Mouse (Mus musculus) brain, embryonic 18.5 days (tissue): Measurements from ENCODE around the gene Zc3h7b.
"Not testable (repeated sequence)": the region's sequence is repeated elsewhere in the genome, so short reads cannot be mapped to it uniquely, and the experiment has no call there.

Experiments used
- DNase-seq: peaks from one replicate; pipeline ENCODE4 v3.0.0-alpha.2; 2012; ENCODE audit warnings: low read depth, low spot score

Gene Zc3h7b

DNA sequence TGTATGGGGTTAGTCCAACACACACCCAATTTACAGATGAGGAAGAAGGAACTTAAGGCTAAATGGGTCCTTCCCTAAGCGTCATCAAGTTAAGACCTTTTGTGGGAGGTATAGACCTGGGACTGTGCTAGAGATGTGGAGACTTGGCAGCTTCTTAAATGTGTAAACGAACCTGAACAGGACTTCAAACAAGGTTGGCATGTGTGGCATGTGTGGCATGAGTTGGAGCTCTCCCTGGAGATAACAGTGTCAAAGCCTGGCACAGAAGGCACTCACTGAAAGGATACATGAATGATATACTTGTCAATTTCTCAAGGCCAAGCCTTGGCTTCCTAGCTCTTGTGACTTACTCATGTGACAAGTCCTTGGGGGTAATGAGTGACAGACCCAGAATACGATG, 5.6 kb upstream of the Zc3h7b start:
- no peak for DNase-seq

GRCm38 (mm10) chr15:81739924-81740323, 4.9 kb upstream of the Zc3h7b start:
- DNase-seq: no peak

DNA sequence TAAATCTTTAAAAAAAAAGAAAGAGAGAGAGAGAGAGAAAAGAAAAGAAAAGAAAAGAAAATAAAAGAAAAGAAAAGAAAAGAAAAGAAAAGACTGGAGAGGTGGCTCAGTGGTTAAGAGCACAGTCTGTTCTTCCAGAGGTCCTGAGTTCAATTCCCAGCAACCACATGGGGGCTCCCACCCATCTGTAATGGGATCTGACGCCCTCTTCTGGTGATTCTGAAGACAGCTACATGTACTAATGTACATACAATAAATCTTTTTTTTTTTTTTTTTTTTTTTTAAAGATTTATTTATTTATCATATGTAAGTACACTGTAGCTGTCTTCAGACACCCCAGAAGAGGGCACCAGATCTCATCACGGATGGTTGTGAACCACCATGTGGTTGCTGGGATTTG, 2.5 kb upstream of the Zc3h7b start:
- not testable (repeated sequence) for DNase-seq

DNA sequence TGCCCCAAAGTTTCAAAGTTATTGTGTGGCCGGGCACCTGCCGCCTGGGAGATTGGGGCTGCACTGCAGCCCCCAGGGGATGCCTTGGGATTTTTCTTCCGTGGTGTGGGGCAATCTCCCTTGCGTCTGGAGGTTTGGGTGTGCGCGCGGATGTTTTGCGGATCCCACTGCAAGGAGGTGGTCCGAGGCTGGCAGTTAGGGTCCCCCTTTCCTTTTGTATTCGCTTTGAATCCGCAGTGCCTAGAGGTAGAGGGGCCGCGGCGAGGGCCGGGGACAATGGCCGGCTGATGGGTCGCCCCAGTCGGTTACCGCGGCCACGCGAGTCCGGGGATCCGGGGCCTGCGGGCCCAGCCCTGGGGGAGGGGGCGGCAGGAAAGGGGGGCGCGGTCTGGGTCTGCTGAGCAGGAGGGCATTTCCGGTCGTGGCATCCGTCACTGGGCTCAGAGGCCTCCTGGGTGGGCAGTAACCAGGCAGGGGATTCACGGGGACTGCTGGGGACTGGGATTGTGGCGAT, 801 bp downstream of the Zc3h7b start:
- DNase-seq: no peak

- no peak for DNase-seq
Measured at GRCm38 (mm10) chr15:81749742-81750141, 4.9 kb downstream of the Zc3h7b start.

DNA sequence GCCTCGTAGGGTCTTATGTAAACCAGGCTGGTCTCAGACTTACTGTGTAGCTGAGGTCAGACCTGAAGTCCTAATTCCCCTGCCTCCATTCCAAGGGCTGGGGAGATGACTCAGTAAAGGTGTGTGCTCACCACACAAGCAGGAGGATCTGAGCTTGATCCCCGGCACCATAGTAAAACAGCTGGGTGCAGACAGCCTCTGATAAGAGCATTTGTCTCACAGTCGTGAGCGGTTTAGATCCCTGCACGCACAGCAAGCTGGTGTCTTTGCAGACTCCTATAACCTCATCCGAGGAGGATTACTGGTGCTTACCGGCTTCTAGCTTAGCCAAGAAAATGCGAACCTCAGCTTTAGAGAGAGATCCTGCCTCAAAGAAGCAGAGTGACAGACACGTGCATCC, 8.8 kb downstream of the Zc3h7b start:
- no peak for DNase-seq

DNA sequence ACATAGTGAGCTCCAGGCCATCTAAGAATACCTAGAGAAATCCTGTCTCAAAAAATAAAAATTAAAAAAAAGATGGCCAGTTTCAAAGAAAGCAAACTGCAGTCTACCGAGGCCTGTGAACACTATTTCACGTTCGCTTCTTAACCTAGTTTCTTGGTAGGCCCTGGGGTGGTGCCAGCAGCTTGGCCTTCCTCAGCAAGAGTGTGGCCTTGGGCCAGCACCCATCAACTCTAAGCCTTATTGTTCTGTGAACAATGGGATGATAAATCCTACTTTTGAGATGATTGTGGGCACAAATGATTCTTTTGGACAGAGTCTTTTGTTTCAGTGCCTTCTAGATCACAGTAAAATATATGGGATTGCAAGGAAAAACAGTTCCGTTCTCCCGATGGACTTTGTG, 13.8 kb downstream of the Zc3h7b start:
- DNase-seq: no peak

DNA sequence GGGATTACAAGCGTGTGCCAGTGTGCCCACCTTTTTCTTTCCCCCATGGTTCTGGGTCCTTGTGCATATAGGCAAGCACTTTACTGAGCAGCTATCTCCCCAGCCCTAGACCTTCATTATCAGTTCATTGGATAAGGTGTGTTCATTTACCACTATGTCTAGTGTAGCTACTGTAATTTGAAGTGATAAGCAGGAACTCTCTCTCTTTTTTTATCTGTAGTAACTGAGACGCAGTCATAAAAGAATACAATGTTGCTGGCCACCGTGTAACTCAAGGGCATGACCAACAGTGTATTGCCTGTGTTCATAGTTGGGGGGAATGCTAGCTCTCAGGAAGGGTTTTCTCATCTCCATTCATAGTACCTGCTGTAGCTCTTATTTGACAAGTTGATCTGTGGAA, 14.7 kb downstream of the Zc3h7b start:
- no peak for DNase-seq

GRCm38 (mm10) chr15:81760361-81761079, 15.7 kb downstream of the Zc3h7b start:
- no peak for DNase-seq

DNA sequence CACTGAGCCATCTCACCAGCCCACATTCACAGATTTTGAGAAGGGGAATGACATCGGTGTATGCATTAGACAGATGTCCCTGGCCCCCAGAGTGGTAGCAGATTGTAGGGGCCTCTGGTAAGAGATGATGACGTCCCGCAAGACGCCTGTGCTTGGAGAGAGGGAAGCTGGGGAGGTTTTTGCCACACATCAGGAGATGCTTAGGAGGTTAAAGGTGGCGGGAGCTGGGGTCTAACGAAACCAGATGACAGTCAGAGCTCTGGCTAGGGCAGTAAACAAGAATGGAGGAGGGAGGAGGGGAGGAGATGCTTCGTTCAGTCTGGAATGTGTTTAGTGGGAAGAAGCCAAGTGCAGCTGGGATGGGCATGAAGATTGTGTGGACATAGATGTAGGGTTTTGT, 16.5 kb downstream of the Zc3h7b start:
- no peak for DNase-seq

- DNase-seq: no peak
Measured at GRCm38 (mm10) chr15:81761959-81762358, 17.1 kb downstream of the Zc3h7b start.

GRCm38 (mm10) chr15:81764573-81764972, 19.7 kb downstream of the Zc3h7b start:
- DNase-seq: no peak

GRCm38 (mm10) chr15:81765651-81766050, 20.8 kb downstream of the Zc3h7b start:
- no peak for DNase-seq

- DNase-seq: no peak
Measured at GRCm38 (mm10) chr15:81766439-81766838, 21.6 kb downstream of the Zc3h7b start.

- DNase-seq: no peak
Measured at GRCm38 (mm10) chr15:81769037-81769436, 24.2 kb downstream of the Zc3h7b start.

DNA sequence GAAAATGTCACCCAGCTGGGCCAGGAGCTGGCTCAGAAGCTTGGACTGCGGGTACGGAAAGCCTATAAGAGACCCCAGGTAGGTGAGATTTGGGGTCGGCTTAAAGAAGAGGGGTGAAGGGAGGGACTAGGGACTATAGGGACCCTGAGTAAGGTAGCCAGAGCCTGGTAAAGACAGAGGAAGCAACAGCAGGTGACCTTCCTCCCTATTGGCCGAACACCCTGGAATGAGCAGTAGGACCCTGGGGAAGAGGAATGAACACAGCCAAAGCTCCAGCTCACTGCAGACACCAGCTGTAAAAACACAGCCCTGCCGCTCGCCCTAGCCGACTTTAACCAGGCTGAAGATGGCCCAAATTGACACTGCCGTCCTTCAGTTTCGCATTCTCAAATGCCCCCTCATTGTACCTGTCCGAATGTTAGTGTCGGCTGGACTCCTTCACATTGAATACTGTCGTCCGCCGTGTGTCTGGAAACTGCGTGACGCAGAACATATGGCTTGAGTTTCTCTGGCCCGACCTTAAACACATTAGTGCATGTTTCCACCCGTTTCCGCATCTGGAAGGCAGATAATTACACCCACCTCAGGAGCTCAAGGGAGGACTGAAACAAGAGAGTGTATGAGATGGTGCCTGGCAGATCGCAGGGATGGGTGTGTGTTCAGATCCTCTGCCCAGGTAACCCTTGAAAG, 27.7 kb downstream of the Zc3h7b start:
- no peak for DNase-seq

DNA sequence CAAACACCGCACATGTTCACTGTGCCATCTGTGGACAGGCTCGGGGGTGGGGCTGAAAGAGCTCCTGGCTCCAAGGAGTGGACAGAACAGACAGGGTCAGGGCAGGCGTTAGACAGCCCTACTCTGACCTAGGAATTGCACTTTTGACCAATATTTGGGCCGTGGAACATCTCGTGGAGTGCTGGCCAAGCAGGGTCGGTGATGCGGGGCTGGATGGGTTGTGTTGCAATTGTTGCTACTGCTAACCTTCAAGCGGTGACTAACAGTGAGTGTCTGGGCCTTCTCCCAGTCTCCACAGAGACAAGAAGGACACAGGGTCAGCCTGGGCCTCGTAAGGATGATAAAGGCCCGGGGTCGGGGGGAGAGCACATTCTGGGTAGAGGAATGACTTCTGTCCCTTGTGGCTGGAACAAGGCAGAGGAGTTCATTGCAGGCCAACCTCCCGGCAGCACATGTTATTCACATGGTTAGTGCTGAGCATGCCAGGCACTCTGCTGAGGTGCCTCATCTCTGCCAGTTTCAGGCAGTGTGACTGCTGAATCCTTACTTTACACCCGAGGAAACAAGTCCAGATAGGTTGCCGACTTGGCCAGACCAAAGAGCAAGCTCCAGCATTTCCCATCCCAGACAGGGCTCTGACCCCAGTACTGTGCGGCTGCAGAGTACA, 29.8 kb downstream of the Zc3h7b start:
- no peak for DNase-seq

DNA sequence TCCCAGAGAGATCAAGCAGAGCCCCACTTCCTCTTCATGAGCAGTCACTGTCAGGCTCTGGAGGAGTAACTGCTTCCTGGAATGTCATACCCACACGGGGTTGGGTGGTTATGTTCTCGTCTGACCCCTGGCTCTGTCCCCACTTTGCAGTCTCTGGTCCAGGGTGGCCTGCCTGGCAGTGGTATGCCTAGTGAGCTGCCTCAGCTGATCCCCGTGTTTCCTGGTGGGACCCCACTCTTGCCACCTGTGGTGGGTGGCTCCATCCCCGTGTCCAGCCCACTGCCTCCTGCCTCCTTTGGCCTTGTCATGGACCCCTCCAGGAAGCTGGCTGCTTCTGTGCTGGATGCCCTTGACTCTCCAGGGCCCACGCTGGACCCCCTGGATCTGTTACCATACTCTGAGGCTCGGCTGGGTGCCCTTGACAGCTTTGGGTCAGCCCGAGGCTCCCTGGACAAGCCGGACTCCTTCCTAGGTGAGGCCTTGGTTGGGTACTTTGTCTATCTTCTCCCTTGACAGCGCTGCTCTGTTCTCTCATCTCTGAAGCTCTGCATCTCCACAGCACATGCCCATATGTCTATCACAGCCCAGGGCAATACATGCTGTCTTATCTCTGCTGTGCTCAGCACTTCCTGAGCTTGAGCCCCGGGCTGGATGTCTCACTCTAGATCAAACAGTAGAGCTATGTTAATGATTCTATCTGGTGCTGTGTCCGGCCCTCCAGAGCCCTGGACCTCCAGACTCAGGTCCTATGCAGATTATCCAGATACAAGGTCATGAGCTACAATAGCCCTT, 32.0 kb downstream of the Zc3h7b start:
- no peak for DNase-seq

- no peak for DNase-seq
Measured at GRCm38 (mm10) chr15:81781816-81782215, 37.0 kb downstream of the Zc3h7b start.

DNA sequence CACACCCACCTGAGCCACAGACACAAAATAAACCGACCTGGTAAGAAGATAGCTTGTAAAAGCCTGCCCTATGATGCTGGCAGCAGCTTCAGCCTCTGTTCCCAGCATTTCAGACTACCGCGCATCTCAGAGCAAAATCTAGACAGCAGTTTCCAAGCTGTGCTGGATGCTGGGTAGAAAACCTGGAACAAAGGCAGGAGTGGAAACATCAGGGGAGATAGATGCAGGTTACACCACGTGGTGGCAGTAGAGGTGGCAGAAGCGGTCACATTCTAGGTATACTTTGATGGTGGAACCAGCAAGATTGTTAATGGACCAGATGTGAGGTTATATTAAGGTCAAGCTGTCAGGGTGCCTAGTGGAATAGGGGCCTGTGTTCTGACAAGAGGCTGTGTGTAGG, 39.9 kb downstream of the Zc3h7b start:
- DNase-seq: no peak

- DNase-seq: no peak
Measured at GRCm38 (mm10) chr15:81785701-81786100, 40.8 kb downstream of the Zc3h7b start.

DNA sequence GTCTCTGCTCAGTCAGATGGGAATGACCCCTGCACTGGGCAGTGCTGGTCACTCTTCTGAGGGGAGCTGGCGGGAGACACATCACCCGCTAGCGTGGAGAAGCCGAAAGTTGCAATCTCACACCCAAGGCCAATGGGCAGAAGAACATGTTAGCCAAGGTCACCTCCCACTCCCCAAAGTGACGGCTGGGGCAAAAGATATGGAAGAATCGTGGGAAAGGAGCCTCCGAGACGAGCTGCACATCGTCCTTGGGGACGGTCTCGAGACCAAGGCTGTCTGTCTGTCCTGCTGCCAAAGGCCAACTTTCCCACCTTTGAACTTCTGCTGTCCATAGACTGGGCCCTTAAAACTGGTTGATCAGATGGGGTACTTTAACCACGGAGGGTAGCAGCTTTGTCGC, 42.7 kb downstream of the Zc3h7b start:
- DNase-seq: no peak
